Mouse (Mus musculus) forebrain, embryonic 11.5 days (tissue): ENCODE data around the gene Hnf1a. TPM values are rescaled to one million over a fixed set of nuclear protein-coding genes. Genes with fewer than 3 reads are reported as not detected.

Source experiments
- ATAC-seq: fragments of 200-750 bp; cut with Nextera tagmentation; replicated peaks from 2 replicates; pipeline ENCODE4 v1.8.0; 2017; ENCODE audit warnings: moderate TSS enrichment; ENCODE audit not compliant: low FRiP score
- DNase-seq: peaks from one replicate; pipeline ENCODE4 v3.0.0-alpha.2; 2017; ENCODE audit warnings: low spot score
- H3K27ac ChIP-seq: fragments of 300-500 bp; sonication (generic); 2 replicates; pipeline ENCODE4 v1.5.1; 2014; ENCODE audit warnings: low read depth, low read length
- H3K27me3 ChIP-seq: fragments of 300-500 bp; sonication (generic); 2 replicates; pipeline ENCODE4 v1.6.1; 2014; ENCODE audit warnings: mild to moderate bottlenecking, low read length, mixed read lengths; ENCODE audit not compliant: control insufficient read depth, insufficient read depth
- H3K36me3 ChIP-seq: fragments of 300-500 bp; sonication (generic); 2 replicates; pipeline ENCODE4 v1.6.1; 2014; ENCODE audit warnings: mild to moderate bottlenecking, low read length, moderate library complexity, mixed read lengths; ENCODE audit not compliant: control insufficient read depth, insufficient read depth
- H3K4me1 ChIP-seq: fragments of 300-500 bp; sonication (generic); replicated peaks from 2 replicates; pipeline ENCODE4 v1.6.1; 2014; ENCODE audit warnings: low read length, mixed read lengths; ENCODE audit not compliant: control insufficient read depth, insufficient read depth
- H3K4me2 ChIP-seq: fragments of 300-500 bp; sonication (generic); 2 replicates; pipeline ENCODE4 v1.6.1; 2014; ENCODE audit warnings: low read depth, mild to moderate bottlenecking, low read length, moderate library complexity, mixed read lengths; ENCODE audit not compliant: severe bottlenecking
- H3K4me3 ChIP-seq: fragments of 300-500 bp; sonication (generic); 2 replicates; pipeline ENCODE4 v1.5.1; 2014; ENCODE audit warnings: low read depth, low read length
- H3K9ac ChIP-seq: fragments of 300-500 bp; sonication (generic); 2 replicates; pipeline ENCODE4 v1.6.1; 2014; ENCODE audit warnings: low read length
- H3K9me3 ChIP-seq: fragments of 300-500 bp; sonication (generic); 2 replicates; pipeline ENCODE4 v1.6.1; 2016; ENCODE audit warnings: low read length, mixed read lengths; ENCODE audit not compliant: control insufficient read depth
- WGBS: fragments of 180-500 bp; shearing (Covaris S2); extraction: QIAGEN DNeasy Blood & Tissue Kit; methylation state at CpG from one replicate; pipeline ENCODE4 v1.1.7; 2014; 5-methylcytosine and 5-hydroxymethylcytosine counted together
- polyA plus RNA-seq: library from polyadenylated mRNA; unstranded; fragments of >200 nt; fragmentation: Nextera tagmentation; extraction: Ambion mirVana; gene quantifications from 2 replicates; pipeline ENCODE4 v1.2.1, GENCODE M21; 2014

Gene Hnf1a
- polyA plus RNA-seq, 1 experiment from 2014 or later: not detected

- whole genome bisulfite sequencing: 54% methylated on average over 13 of the region's 13 CpGs
- no peak overlapping the region for H3K4me3 ChIP-seq
- H3K9ac ChIP-seq: no peak overlapping the region
- H3K4me2 ChIP-seq: no peak overlapping the region
- H3K4me1 ChIP-seq: no peaks in the 10 kb centered on the region
- DNase-seq (peak; percentile 56), ATAC-seq (no peak)
- H3K27me3 ChIP-seq: no peaks in the 10 kb centered on the region
- no peak overlapping the region for H3K27ac ChIP-seq
- H3K36me3 ChIP-seq: no peaks in the 10 kb centered on the region
- no peaks in the 10 kb centered on the region for H3K9me3 ChIP-seq
Observed at GRCm38 (mm10) chr5:114908598-114909305, 62.1 kb downstream of the Hnf1a start.

DNA sequence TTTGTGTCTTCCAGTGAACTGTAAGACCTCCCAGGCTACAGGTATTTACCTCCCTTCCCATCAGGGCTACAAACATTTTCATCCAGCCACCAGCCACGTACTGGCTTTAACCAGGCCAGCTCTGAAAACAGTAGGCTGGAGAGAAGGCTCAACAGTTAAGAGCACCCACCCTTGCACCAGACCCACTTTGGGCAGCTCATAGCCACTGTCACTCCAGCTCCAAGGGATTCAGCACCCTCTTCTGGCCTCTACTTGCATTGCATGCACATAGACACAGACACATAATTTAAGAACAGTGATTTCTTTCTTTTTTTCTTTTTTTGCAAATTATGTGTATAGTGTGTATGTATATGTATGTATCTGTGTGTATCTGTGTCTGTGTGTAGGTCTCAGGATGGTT lies 68.5 kb downstream of the Hnf1a start:
- peak; percentile 71 for DNase-seq
- WGBS: 22% methylated on average over 1 of the region's 1 CpGs
- Histone ChIP-seq H3K4me3 (no peak overlapping the region), H3K27me3 (no peaks in the 10 kb centered on the region), H3K9ac (no peak overlapping the region), H3K36me3 (no peaks in the 10 kb centered on the region), H3K4me1 (no peaks in the 10 kb centered on the region), H3K27ac (no peak overlapping the region), H3K9me3 (no peaks in the 10 kb centered on the region), H3K4me2 (no peak overlapping the region)
- no peak for ATAC-seq

Other genes with a start within 250 kb of the Hnf1a start
- gene Ankrd13a, start 196.4 kb downstream of the Hnf1a start, polyA plus RNA-seq: 61.8 and 71.8 TPM in 2 replicates
- gene Git2, start 195.6 kb downstream of the Hnf1a start, polyA plus RNA-seq: 39.3 and 41.5 TPM in 2 replicates
- 133 and 149 TPM in 2 replicates for gene 1500011B03Rik, start 147.6 kb downstream of the Hnf1a start, polyA plus RNA-seq
- gene 4930519G04Rik, start 117.4 kb downstream of the Hnf1a start, polyA plus RNA-seq: not detected in 2 replicates
- gene Gm9936, start 112.4 kb downstream of the Hnf1a start, polyA plus RNA-seq: 0.39 and 0.40 TPM in 2 replicates
- gene Oasl2, start 74.2 kb downstream of the Hnf1a start, polyA plus RNA-seq: 1.4 and 1.5 TPM in 2 replicates
- gene Oasl1, start 47.9 kb downstream of the Hnf1a start, polyA plus RNA-seq: 0.20 TPM in 1 of 2 replicates, not detected in the other
- gene 2210016L21Rik, start 28.9 kb downstream of the Hnf1a start, polyA plus RNA-seq: 49.8 and 51.5 TPM in 2 replicates
- 31.7 and 39.5 TPM in 2 replicates for gene Sppl3, start 40.0 kb upstream of the Hnf1a start, polyA plus RNA-seq
- 22.0 and 33.1 TPM in 2 replicates for gene Gm10401, start 127.2 kb upstream of the Hnf1a start, polyA plus RNA-seq
- gene Acads, start 148.3 kb upstream of the Hnf1a start, polyA plus RNA-seq: 30.1 and 31.5 TPM in 2 replicates
- gene Unc119b, start 163.9 kb upstream of the Hnf1a start, polyA plus RNA-seq: 81.2 and 83.3 TPM in 2 replicates
- gene Mlec, start 187.1 kb upstream of the Hnf1a start, polyA plus RNA-seq: 56.3 and 56.4 TPM in 2 replicates
- gene Cabp1, start 223.3 kb upstream of the Hnf1a start, polyA plus RNA-seq: 1.2 and 1.5 TPM in 2 replicates